Mouse (Mus musculus) ES-E14 (cell line): Measurements from ENCODE around the gene Txn1. TPM values are rescaled to one million over a fixed set of nuclear protein-coding genes. Genes with fewer than 3 reads are reported as not detected.

Source experiments
- DNase-seq: peaks from one replicate; pipeline ENCODE4 v3.0.0-alpha.2; 2013; ENCODE audit warnings: low read depth, low spot score
- H3K27ac ChIP-seq: 2 replicates; pipeline ENCODE4 v1.5.1; 2012; ENCODE audit warnings: low read depth, mild to moderate bottlenecking, low read length, moderate library complexity, mixed read lengths; ENCODE audit not compliant: poor library complexity, insufficient read depth, severe bottlenecking
- H3K36me3 ChIP-seq: 2 replicates; pipeline ENCODE4 v1.6.1; 2012; ENCODE audit warnings: mild to moderate bottlenecking, low read length, moderate library complexity, mixed read lengths; ENCODE audit not compliant: control insufficient read depth, poor library complexity, insufficient read depth, severe bottlenecking
- H3K4me1 ChIP-seq, 2 experiments: fragments of 150-350 bp in 1 of 2; sonication (generic) in 1 of 2; 2 replicates each; pipeline ENCODE4 v1.6.1; 2012; ENCODE audit warnings: low read length in 2 of 2, mild to moderate bottlenecking in 1 of 2, mixed read lengths in 1 of 2; ENCODE audit not compliant: control insufficient read depth in 2 of 2, insufficient read depth in 2 of 2, poor library complexity in 1 of 2
- H3K4me3 ChIP-seq, 2 experiments: fragments of 150-350 bp in 1 of 2; sonication (generic) in 1 of 2; 2 replicates each; pipeline ENCODE4 v1.5.1; 2012; ENCODE audit warnings: low read length in 2 of 2, low read depth in 1 of 2, mild to moderate bottlenecking in 1 of 2, mixed read lengths in 1 of 2; ENCODE audit not compliant: insufficient read depth in 1 of 2, poor library complexity in 1 of 2, severe bottlenecking in 1 of 2
- H3K9ac ChIP-seq: 2 replicates; pipeline ENCODE4 v1.6.1; 2012; ENCODE audit warnings: low read depth, mild to moderate bottlenecking, low read length, mixed read lengths; ENCODE audit not compliant: poor library complexity, insufficient read depth, severe bottlenecking
- H3K9me3 ChIP-seq: fragments of 150-350 bp; sonication (generic); 2 replicates; pipeline ENCODE4 v1.6.1; 2012; ENCODE audit warnings: low read depth, mild to moderate bottlenecking, low read length; ENCODE audit not compliant: control insufficient read depth, insufficient read depth
- CHD2 ChIP-seq: IDR thresholded peaks from 2 replicates; pipeline ENCODE4 v1.6.1; 2014; ENCODE audit warnings: mild to moderate bottlenecking, low read depth, low read length, inconsistent platforms
- HCFC1 ChIP-seq: IDR thresholded peaks from 2 replicates; pipeline ENCODE4 v1.6.1; 2012; ENCODE audit warnings: low read length, inconsistent platforms, borderline replicate concordance; ENCODE audit not compliant: insufficient read depth
- MAFK ChIP-seq: IDR thresholded peaks from 2 replicates; pipeline ENCODE4 v1.6.1; 2014; ENCODE audit warnings: mild to moderate bottlenecking, low read depth, low read length, inconsistent platforms; ENCODE audit not compliant: insufficient read depth
- ZC3H11A ChIP-seq: IDR thresholded peaks from 2 replicates; pipeline ENCODE4 v1.6.1; 2012; ENCODE audit warnings: low read depth, mild to moderate bottlenecking, inconsistent platforms, low read length, borderline replicate concordance
- ZNF384 ChIP-seq: IDR thresholded peaks from 2 replicates; pipeline ENCODE4 v1.6.1; 2012; ENCODE audit warnings: low read depth, low read length, inconsistent platforms
- in situ Hi-C, 2 experiments: fragments of 600-800 bp; cut with MboI; formaldehyde crosslinking; loops; one replicate each; pipeline ENCODE4 v1.15.1; 2025; ENCODE audit warnings: low sequenced_read_pairs in 2 of 2, inconsistent platforms in 1 of 2; ENCODE audit not compliant: unreplicated experiment in 2 of 2
- total RNA-seq: library from RNA; depleted of rRNA; stranded (reverse); fragments of 300-350 nt; gene quantifications from 2 replicates; pipeline ENCODE4 v1.2.3, GENCODE M21; 2012

Gene Txn1
- total RNA-seq, 1 experiment = 401 TPM

- Histone ChIP-seq H3K27ac (no peak overlapping the region), H3K4me3 (no peak overlapping the region), H3K36me3 (no peaks in the 10 kb centered on the region), H3K9ac (no peak overlapping the region), H3K9me3 (no peaks in the 10 kb centered on the region), H3K4me1 (peaks cover 2 to 12% of the 10 kb centered on the region in 2 experiments; a peak in 3 of 4 replicates)
- DNase-seq = no peak
- in situ Hi-C loops = no loop called here
- TF ChIP-seq ZC3H11A = no peak
- no peak for TF ChIP-seq MAFK
- TF ChIP-seq HCFC1 = no peak
- no peak for TF ChIP-seq CHD2
- TF ChIP-seq ZNF384 = no peak
Measured at GRCm38 (mm10) chr4:57916711-57917110, 39.5 kb downstream of the Txn1 start.

DNA sequence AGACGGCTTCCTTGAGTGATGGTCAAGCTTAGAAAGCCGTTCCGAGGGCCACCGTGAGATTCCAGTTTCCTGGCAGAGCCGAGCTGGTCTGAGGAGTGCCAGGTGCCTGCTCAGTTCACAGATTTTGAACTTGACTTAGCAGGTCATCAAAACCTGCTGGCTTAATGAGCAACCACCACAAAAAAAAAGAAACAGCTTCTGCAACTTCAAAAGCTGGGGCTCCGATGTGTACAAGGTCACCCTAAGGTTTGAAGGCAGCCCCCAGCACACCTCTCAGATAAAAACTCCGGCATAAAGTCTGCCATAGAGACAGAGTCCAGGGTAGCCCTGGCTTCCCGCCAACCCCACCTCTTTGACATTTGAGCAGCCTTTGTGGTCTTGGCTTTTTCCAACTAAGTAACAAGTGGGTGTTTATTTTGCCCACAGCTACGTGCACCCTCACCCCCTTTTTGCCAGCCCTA lies 40.0 kb downstream of the Txn1 start, which contains the start of gene D630039A03Rik:
Gene D630039A03Rik (minus strand): TSS at position 97 of the 461 bp plus-strand sequence.
- in situ Hi-C loops = no loop called here
- H3K9ac ChIP-seq = no peak within 1 kb of the TSS
- no peaks in the 10 kb centered on the region for H3K9me3 ChIP-seq
- H3K27ac ChIP-seq = no peak within 1 kb of the TSS
- TF ChIP-seq MAFK (no peak), ZC3H11A (no peak), ZNF384 (no peak), CHD2 (no peak), HCFC1 (no peak)
- H3K4me1 ChIP-seq = peaks cover 2 to 11% of the 10 kb centered on the region in 2 experiments; a peak in 3 of 4 replicates
- no peak for DNase-seq
- peak within 1 kb of the TSS; percentile 11 to 41; a peak in 2 of 4 replicates for H3K4me3 ChIP-seq
- H3K36me3 ChIP-seq = no peaks in the 10 kb centered on the region

DNA sequence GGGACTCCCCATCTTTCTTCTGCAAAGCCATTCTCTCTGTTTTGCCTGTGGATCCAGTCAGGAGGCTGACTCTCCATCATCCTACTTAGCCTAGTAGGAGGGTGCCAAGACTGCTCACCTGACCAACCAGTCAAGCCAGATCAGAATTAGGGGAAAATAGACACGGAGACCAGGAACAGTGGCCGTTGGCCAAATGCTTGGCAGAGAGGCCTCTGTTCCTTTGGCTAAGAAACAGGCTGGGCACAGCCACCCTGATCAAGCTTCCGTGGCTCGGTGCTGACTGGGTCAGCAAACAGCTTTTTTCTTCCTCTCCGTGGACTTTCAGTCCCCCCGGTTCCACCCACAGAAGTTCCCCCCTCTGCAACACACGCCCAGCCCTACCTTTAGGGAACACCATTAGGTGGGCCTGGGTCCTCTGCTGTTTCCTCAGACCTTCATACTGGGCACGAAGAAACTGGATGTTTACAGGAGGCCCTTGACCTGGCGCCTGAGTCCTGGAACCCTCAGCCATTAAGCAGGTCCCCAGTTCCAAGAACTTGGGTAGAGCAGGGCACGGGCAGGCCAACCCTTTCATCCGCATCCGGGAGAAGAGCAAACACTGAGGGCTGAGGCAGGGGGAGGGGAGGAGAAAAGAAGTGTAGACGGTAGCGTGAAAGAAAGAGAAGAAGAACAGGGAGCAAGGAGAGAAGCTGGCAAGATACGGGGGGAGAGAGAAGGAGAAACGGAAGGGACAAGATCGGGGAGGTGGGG lies 40.8 kb downstream of the Txn1 start:
- Histone ChIP-seq H3K4me3 (peak overlapping the region; percentile 11 to 41; a peak in 2 of 4 replicates), H3K36me3 (no peaks in the 10 kb centered on the region), H3K27ac (no peak overlapping the region), H3K4me1 (peaks cover 2 to 8% of the 10 kb centered on the region in 2 experiments; a peak in 3 of 4 replicates), H3K9ac (no peak overlapping the region), H3K9me3 (no peaks in the 10 kb centered on the region)
- in situ Hi-C loops = no loop called here
- TF ChIP-seq ZNF384 (no peak), CHD2 (no peak), MAFK (no peak), HCFC1 (no peak), ZC3H11A (no peak)
- DNase-seq = no peak

DNA sequence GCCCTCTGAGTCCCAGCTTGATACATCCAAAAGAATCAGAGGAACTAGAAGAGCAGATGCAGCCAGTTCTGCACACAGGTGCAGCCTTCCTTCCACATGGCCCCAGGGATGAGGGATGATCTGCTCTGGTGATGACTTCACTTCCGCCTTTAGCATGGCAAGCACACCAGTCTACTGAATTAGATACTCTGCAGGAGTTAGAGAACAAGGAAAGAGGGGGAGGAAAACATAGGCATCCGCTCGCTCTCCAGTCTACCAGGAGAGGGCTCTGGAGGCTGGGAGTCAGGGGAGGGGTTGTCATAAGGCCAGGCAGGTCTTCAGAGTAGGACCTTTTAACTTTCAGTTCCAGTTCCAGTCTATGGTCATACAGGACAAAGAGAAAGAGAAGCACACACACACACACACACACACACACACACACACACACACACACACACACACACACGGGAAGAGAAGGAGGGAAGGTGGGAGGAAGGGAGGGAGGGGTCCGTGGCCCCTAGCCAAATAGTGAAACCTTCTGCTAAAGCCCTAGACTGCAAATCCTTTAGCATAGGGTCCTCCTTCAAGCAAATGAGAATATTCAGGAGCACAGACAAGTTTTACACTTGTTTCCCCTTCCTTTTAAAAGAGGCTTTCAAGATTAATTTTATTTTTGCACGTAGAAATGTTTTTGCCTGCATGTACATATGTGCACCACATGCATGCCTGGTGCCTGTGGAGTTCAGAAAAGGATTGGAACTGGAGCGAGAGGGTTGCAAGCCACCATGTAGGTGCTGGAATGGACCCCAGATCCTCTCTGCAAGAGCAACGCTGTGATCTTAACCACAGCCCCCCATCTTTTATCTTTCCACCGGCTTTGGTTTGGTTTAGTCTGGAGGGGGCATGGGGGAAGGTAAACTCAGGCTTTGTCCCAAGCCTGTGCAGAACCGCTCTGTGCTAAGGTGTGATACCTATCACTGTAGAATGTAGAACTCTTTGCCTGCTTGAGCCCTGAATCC lies 41.7 kb downstream of the Txn1 start:
- TF ChIP-seq ZC3H11A (no peak), ZNF384 (no peak)
- no peak overlapping the region; a peak in 1 of 4 replicates for H3K4me3 ChIP-seq
- H3K27ac ChIP-seq = no peak overlapping the region
- H3K9me3 ChIP-seq = no peaks in the 10 kb centered on the region
- in situ Hi-C loops = no loop called here
- H3K36me3 ChIP-seq = no peaks in the 10 kb centered on the region
- DNase-seq = no peak
- H3K9ac ChIP-seq = no peak overlapping the region
- peaks cover 2 to 8% of the 10 kb centered on the region in 2 experiments; a peak in 3 of 4 replicates for H3K4me1 ChIP-seq
